8 mouse cellular contexts compared by ENCODE assay signal in the genomic region with DNA sequence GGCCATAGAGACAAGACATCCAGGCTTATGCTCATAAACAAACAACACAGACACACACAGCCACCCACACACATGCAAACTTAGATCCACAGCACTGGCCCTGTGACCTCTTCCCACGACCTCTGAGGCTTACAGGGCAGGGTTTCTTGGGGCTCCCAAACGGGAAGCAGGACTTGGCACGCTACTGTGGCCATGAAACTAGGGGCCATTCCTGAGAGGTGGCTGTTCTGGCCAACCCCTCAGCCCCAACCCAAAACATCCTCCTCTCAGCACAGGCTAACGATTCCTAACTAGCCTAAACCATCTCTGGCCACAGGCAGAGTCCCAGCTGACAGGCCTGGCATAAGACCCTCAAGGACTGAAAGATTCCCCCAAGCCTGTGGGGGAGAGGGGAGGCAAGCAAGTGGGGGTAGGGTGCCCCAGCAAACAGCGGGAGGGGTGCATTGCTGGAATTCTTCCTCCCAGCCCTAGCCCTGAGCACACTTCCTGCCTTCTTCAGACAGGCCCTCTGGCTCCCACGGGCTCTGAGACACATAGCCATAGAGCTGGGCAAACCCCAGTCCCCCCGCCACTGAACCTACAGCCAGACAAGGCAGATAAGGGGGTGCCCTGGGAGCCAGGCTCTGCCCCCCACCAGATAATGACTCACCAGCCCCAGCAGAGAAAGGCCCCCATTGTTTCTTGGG. TPM values are rescaled to one million over a fixed set of nuclear protein-coding genes. Genes with fewer than 3 reads are reported as not detected.
DNase-seq lines count a peak whose midpoint lies in the region; ATAC-seq and TF ChIP-seq lines count a peak whose summit lies in the region.

No protein-coding gene starts in this region.

- H3K9ac ChIP-seq in forebrain, embryonic 14.5 days (ENCODE audit: low read length), result no peak overlapping the region
- H3K9ac ChIP-seq in forebrain, embryonic 13.5 days, result no peak overlapping the region; the same call in 1 of the 2 replicates
- peak overlapping the region; percentile 63 for H3K9ac ChIP-seq in heart, embryonic 14.5 days (ENCODE audit: low read length)
- H3K9ac ChIP-seq in midbrain, postnatal 0 days (replicated peaks; ENCODE audit: low read length, poor library complexity, severe bottlenecking), result peak overlapping the region; percentile 24; the same call in 1 of the 2 replicates

- peak overlapping the region; percentile 14; the same call in 1 of the 2 replicates for H3K27ac ChIP-seq in forebrain, embryonic 14.5 days (ENCODE audit: low read depth, low read length)
- H3K27ac ChIP-seq in forebrain, embryonic 13.5 days, result no peak overlapping the region
- H3K27ac ChIP-seq in heart, embryonic 14.5 days (replicated peaks in 1 of 2; ENCODE audit: control insufficient read depth in 1 of 2, insufficient read depth in 1 of 2, low read depth in 2 of 2, low read length in 2 of 2), result peak overlapping the region; percentile 62 to 74
- H3K27ac ChIP-seq in limb, embryonic 10.5 days, result peak overlapping the region; percentile 75
- peak overlapping the region; percentile 26; the same call in 1 of the 2 replicates for H3K27ac ChIP-seq in midbrain, postnatal 0 days (ENCODE audit: low read depth, low read length)

- no peaks in the 10 kb centered on the region for H3K36me3 ChIP-seq in forebrain, embryonic 14.5 days (ENCODE audit: control insufficient read depth, insufficient read depth, low read length)
- no peaks in the 10 kb centered on the region for H3K36me3 ChIP-seq in forebrain, embryonic 13.5 days (ENCODE audit: poor library complexity, severe bottlenecking)
- H3K36me3 ChIP-seq in heart, embryonic 14.5 days (ENCODE audit: control insufficient read depth, insufficient read depth, low read length), result peaks cover 29% of the 10 kb centered on the region
- peaks cover 56% of the 10 kb centered on the region for H3K36me3 ChIP-seq in limb, embryonic 10.5 days
- peaks cover 34% of the 10 kb centered on the region for H3K36me3 ChIP-seq in midbrain, postnatal 0 days (ENCODE audit: insufficient read depth, low read length)

- H3K4me2 ChIP-seq in forebrain, embryonic 14.5 days (ENCODE audit: low read length), result no peak overlapping the region
- no peak overlapping the region for H3K4me2 ChIP-seq in forebrain, embryonic 13.5 days
- peak overlapping the region; percentile 44 for H3K4me2 ChIP-seq in heart, embryonic 14.5 days (ENCODE audit: low read length)
- H3K4me2 ChIP-seq in midbrain, postnatal 0 days (ENCODE audit: low read depth, low read length, poor library complexity, severe bottlenecking), result no peak overlapping the region

- no peak for ATAC-seq in forebrain, embryonic 14.5 days
- no peak for ATAC-seq in forebrain, embryonic 13.5 days
- ATAC-seq in heart, embryonic 14.5 days (ENCODE audit: insufficient number of reproducible peaks, insufficient read depth, low FRiP score, low read depth), result no peak
- no peak for ATAC-seq in midbrain, postnatal 0 days (ENCODE audit: low FRiP score)
- no peak for ATAC-seq in megakaryocyte progenitor cell, adult 5-6 weeks (replicated peaks; ENCODE audit: poor library complexity)

- 63% methylated on average over 7 of the region's 7 CpGs for WGBS in forebrain, embryonic 14.5 days
- 55% methylated on average over 7 of the region's 7 CpGs for WGBS in forebrain, embryonic 13.5 days
- WGBS in heart, embryonic 14.5 days, result 29% methylated on average over 7 of the region's 7 CpGs
- WGBS in limb, embryonic 10.5 days, result 54% methylated on average over 7 of the region's 7 CpGs
- WGBS in midbrain, postnatal 0 days, result 54% methylated on average over 7 of the region's 7 CpGs

- no peaks in the 10 kb centered on the region for H3K4me1 ChIP-seq in forebrain, embryonic 14.5 days (ENCODE audit: control insufficient read depth, insufficient read depth, low read length)
- H3K4me1 ChIP-seq in forebrain, embryonic 13.5 days, result no peaks in the 10 kb centered on the region
- peaks cover 27 to 28% of the 10 kb centered on the region in 2 experiments for H3K4me1 ChIP-seq in heart, embryonic 14.5 days (ENCODE audit: control insufficient read depth in 2 of 2, insufficient read depth in 2 of 2, low read length in 2 of 2)
- H3K4me1 ChIP-seq in limb, embryonic 10.5 days, result peaks cover 77% of the 10 kb centered on the region
- peaks cover 4% of the 10 kb centered on the region; the same call in 1 of the 2 replicates for H3K4me1 ChIP-seq in midbrain, postnatal 0 days (ENCODE audit: insufficient read depth, low read length)

- H3K4me3 ChIP-seq in forebrain, embryonic 14.5 days (ENCODE audit: low read depth, low read length), result no peak overlapping the region
- no peak overlapping the region for H3K4me3 ChIP-seq in forebrain, embryonic 13.5 days
- H3K4me3 ChIP-seq in heart, embryonic 14.5 days (ENCODE audit: control insufficient read depth in 1 of 2, insufficient read depth in 1 of 2, low read depth in 1 of 2, low read length in 2 of 2), result no peak overlapping the region
- 0 out of 2 replicates have a peak overlapping the region, but pooled peaks have one; percentile 14 for H3K4me3 ChIP-seq in limb, embryonic 10.5 days
- no peak overlapping the region for H3K4me3 ChIP-seq in midbrain, postnatal 0 days (ENCODE audit: low read depth, low read length)

- TF ChIP-seq CTCF in midbrain, postnatal 0 days (IDR thresholded peaks at IDR 0.05), result no peak

- H3K9me3 ChIP-seq in forebrain, embryonic 14.5 days (replicated peaks; ENCODE audit: control insufficient read depth, low read length), result no peaks in the 10 kb centered on the region
- no peaks in the 10 kb centered on the region for H3K9me3 ChIP-seq in forebrain, embryonic 13.5 days (replicated peaks)
- no peaks in the 10 kb centered on the region for H3K9me3 ChIP-seq in heart, embryonic 14.5 days (ENCODE audit: control insufficient read depth, low read length)
- no peaks in the 10 kb centered on the region for H3K9me3 ChIP-seq in limb, embryonic 10.5 days (replicated peaks)
- no peaks in the 10 kb centered on the region for H3K9me3 ChIP-seq in midbrain, postnatal 0 days (ENCODE audit: low read length)

- H3K27me3 ChIP-seq in forebrain, embryonic 14.5 days (replicated peaks; ENCODE audit: control insufficient read depth, insufficient read depth, low read length), result no peaks in the 10 kb centered on the region
- peaks cover 10% of the 10 kb centered on the region; the same call in 1 of the 2 replicates for H3K27me3 ChIP-seq in forebrain, embryonic 13.5 days
- H3K27me3 ChIP-seq in heart, embryonic 14.5 days (ENCODE audit: control insufficient read depth, insufficient read depth, low read length), result no peaks in the 10 kb centered on the region
- H3K27me3 ChIP-seq in limb, embryonic 10.5 days (ENCODE audit: low read depth, poor library complexity, severe bottlenecking), result peaks cover 14% of the 10 kb centered on the region; the same call in 1 of the 2 replicates
- no peaks in the 10 kb centered on the region for H3K27me3 ChIP-seq in midbrain, postnatal 0 days (ENCODE audit: insufficient read depth, low read length)

- no peak for DNase-seq in forebrain, embryonic 14.5 days (ENCODE audit: low spot score)
- no peak for DNase-seq in limb, embryonic 10.5 days (ENCODE audit: low spot score)
- no peak for DNase-seq in midbrain, postnatal 0 days (ENCODE audit: low spot score)
- no peak for DNase-seq in ovary, adult 18-20 months (ENCODE audit: low spot score)
- no peak for DNase-seq in c-Kit-positive CD71-positive TER-119-positive erythroid progenitor cells, embryonic 14.5 days (ENCODE audit: low spot score)

RNA-seq across cellular contexts. Expression of a gene that starts 6.0 kb away (rescaled TPM):
- polyA plus RNA-seq in forebrain, embryonic 14.5 days (2014; fragmentation: Nextera tagmentation; extraction: Ambion mirVana), result 22.4 and 31.3 TPM in 2 replicates
- 15.0 and 16.0 TPM in 2 replicates for polyA plus RNA-seq in forebrain, embryonic 13.5 days (2015; fragmentation: Nextera tagmentation; extraction: Ambion mirVana)
- 59.6 and 60.9 TPM in 2 replicates for polyA plus RNA-seq in heart, embryonic 14.5 days (2014; fragmentation: Nextera tagmentation; extraction: Ambion mirVana)
- polyA plus RNA-seq in limb, embryonic 10.5 days (2016; fragmentation: Nextera tagmentation; extraction: Ambion mirVana), result 47.2 and 57.1 TPM in 2 replicates
- 61.7 and 62.8 TPM in 2 replicates for total RNA-seq in midbrain, postnatal 0 days (2014; rRNA removed)
- polyA plus RNA-seq in midbrain, postnatal 0 days (2015; fragmentation: Nextera tagmentation; extraction: Ambion mirVana), result 52.1 and 52.7 TPM in 2 replicates
- 1.2 and 2.6 TPM in 2 replicates for total RNA-seq in megakaryocyte progenitor cell, adult 5-6 weeks (2015)
- total RNA-seq in megakaryocyte progenitor cell, adult 5-6 weeks (2017), result 1.4 and 1.6 TPM in 2 replicates

RNA-seq across cellular contexts. Expression of a gene that starts 11.7 kb away (rescaled TPM):
- 10.0 and 12.3 TPM in 2 replicates for polyA plus RNA-seq in forebrain, embryonic 14.5 days (2014; fragmentation: Nextera tagmentation; extraction: Ambion mirVana)
- 13.8 and 15.3 TPM in 2 replicates for polyA plus RNA-seq in forebrain, embryonic 13.5 days (2015; fragmentation: Nextera tagmentation; extraction: Ambion mirVana)
- polyA plus RNA-seq in heart, embryonic 14.5 days (2014; fragmentation: Nextera tagmentation; extraction: Ambion mirVana), result 7.3 and 7.7 TPM in 2 replicates
- 27.5 and 31.2 TPM in 2 replicates for polyA plus RNA-seq in limb, embryonic 10.5 days (2016; fragmentation: Nextera tagmentation; extraction: Ambion mirVana)
- 4.5 and 6.2 TPM in 2 replicates for total RNA-seq in midbrain, postnatal 0 days (2014; rRNA removed)
- 6.0 and 7.2 TPM in 2 replicates for polyA plus RNA-seq in midbrain, postnatal 0 days (2015; fragmentation: Nextera tagmentation; extraction: Ambion mirVana)
- 5.7 and 6.7 TPM in 2 replicates for total RNA-seq in megakaryocyte progenitor cell, adult 5-6 weeks (2015)
- total RNA-seq in megakaryocyte progenitor cell, adult 5-6 weeks (2017), result 12.0 and 13.6 TPM in 2 replicates

RNA-seq across cellular contexts. Expression of a gene that starts 11.7 kb away (rescaled TPM):
- polyA plus RNA-seq in forebrain, embryonic 14.5 days (2014; fragmentation: Nextera tagmentation; extraction: Ambion mirVana), result 59.8 and 66.4 TPM in 2 replicates
- 60.5 and 75.1 TPM in 2 replicates for polyA plus RNA-seq in forebrain, embryonic 13.5 days (2015; fragmentation: Nextera tagmentation; extraction: Ambion mirVana)
- polyA plus RNA-seq in heart, embryonic 14.5 days (2014; fragmentation: Nextera tagmentation; extraction: Ambion mirVana), result 49.1 and 51.1 TPM in 2 replicates
- 63.2 and 79.5 TPM in 2 replicates for polyA plus RNA-seq in limb, embryonic 10.5 days (2016; fragmentation: Nextera tagmentation; extraction: Ambion mirVana)
- total RNA-seq in midbrain, postnatal 0 days (2014; rRNA removed), result 106 and 114 TPM in 2 replicates
- polyA plus RNA-seq in midbrain, postnatal 0 days (2015; fragmentation: Nextera tagmentation; extraction: Ambion mirVana), result 56.6 and 61.7 TPM in 2 replicates
- 64.3 and 66.9 TPM in 2 replicates for total RNA-seq in megakaryocyte progenitor cell, adult 5-6 weeks (2015)
- 52.1 and 54.1 TPM in 2 replicates for total RNA-seq in megakaryocyte progenitor cell, adult 5-6 weeks (2017)

RNA-seq across cellular contexts. Expression of a gene that starts 14.1 kb away (rescaled TPM):
- polyA plus RNA-seq in forebrain, embryonic 14.5 days (2014; fragmentation: Nextera tagmentation; extraction: Ambion mirVana), result not detected in 2 replicates
- polyA plus RNA-seq in forebrain, embryonic 13.5 days (2015; fragmentation: Nextera tagmentation; extraction: Ambion mirVana), result not detected in 2 replicates
- not detected in 2 replicates for polyA plus RNA-seq in heart, embryonic 14.5 days (2014; fragmentation: Nextera tagmentation; extraction: Ambion mirVana)
- 0.88 and 1.1 TPM in 2 replicates for polyA plus RNA-seq in limb, embryonic 10.5 days (2016; fragmentation: Nextera tagmentation; extraction: Ambion mirVana)
- not detected in 2 replicates for total RNA-seq in midbrain, postnatal 0 days (2014; rRNA removed)
- polyA plus RNA-seq in midbrain, postnatal 0 days (2015; fragmentation: Nextera tagmentation; extraction: Ambion mirVana), result 0.59 and 0.86 TPM in 2 replicates
- not detected in 2 replicates for total RNA-seq in megakaryocyte progenitor cell, adult 5-6 weeks (2015)
- not detected in 2 replicates for total RNA-seq in megakaryocyte progenitor cell, adult 5-6 weeks (2017)

RNA-seq across cellular contexts. Expression of a gene that starts 25.3 kb away (rescaled TPM):
- 14.9 and 19.7 TPM in 2 replicates for polyA plus RNA-seq in forebrain, embryonic 14.5 days (2014; fragmentation: Nextera tagmentation; extraction: Ambion mirVana)
- 14.9 and 16.2 TPM in 2 replicates for polyA plus RNA-seq in forebrain, embryonic 13.5 days (2015; fragmentation: Nextera tagmentation; extraction: Ambion mirVana)
- 18.4 and 19.4 TPM in 2 replicates for polyA plus RNA-seq in heart, embryonic 14.5 days (2014; fragmentation: Nextera tagmentation; extraction: Ambion mirVana)
- polyA plus RNA-seq in limb, embryonic 10.5 days (2016; fragmentation: Nextera tagmentation; extraction: Ambion mirVana), result 34.5 and 36.7 TPM in 2 replicates
- 36.4 and 40.0 TPM in 2 replicates for total RNA-seq in midbrain, postnatal 0 days (2014; rRNA removed)
- polyA plus RNA-seq in midbrain, postnatal 0 days (2015; fragmentation: Nextera tagmentation; extraction: Ambion mirVana), result 15.7 and 16.4 TPM in 2 replicates
- 25.0 and 29.1 TPM in 2 replicates for total RNA-seq in megakaryocyte progenitor cell, adult 5-6 weeks (2015)
- 21.3 and 22.6 TPM in 2 replicates for total RNA-seq in megakaryocyte progenitor cell, adult 5-6 weeks (2017)

Comparison
In these comparisons a context has a peak if more than half of its experiments do, and no peak if none do; other contexts are left out.
1. H3K9ac ChIP-seq: peak in heart, embryonic 14.5 days (single experiment) and midbrain, postnatal 0 days (single experiment); none in forebrain, embryonic 14.5 days (single experiment) and forebrain, embryonic 13.5 days (single experiment).